Comparison of ENCODE assay signal across 13 mouse cellular contexts in the genomic region with DNA sequence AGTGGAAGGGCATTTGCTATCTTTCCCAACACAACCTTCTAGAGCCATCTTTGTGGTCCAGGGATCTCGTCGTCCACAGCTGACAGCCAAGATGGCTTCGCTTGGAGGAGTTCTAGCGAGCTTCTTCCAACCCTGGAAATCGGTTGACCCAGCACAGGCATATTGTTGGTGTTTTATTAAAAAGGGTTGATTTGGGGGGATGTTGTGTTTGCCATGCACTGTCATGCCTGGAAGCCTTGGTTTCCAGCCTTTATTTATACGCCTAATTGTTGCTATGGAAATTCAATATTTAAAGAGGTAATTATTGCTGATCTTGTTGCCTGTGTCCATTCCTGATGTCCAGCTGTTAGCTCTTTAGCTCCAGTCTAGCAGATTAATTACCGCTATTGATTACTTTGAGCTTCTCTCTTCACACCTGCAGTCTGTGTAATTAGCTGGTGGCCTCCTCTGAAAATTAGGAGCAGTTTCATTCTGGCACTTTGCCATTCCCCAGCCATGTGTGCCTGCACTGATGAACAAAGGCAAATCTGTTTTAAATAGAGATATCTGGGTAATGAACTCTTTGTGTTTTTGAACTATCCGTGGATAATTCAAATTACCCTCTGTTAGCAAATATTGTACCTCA.
DNase-seq lines count a peak whose midpoint lies in the region; ATAC-seq lines count a peak whose summit lies in the region.
"Had no signal": no experiment of that assay in that cellular context is flagged by ENCODE, and none has a peak within 500 bp of the region (broad histone marks: within the 10 kb centered on the region; RNA-seq: fewer than 3 reads in every experiment).

No protein-coding gene starts in this region.

- DNase-seq in cerebellum, postnatal 14 days: peak; percentile 50 to 54
- no peak for DNase-seq in cerebellum, adult 9-10 months
- DNase-seq in right cerebral cortex, postnatal 10 days (ENCODE audit: low spot score in 2 of 2): peak; percentile 27 to 30
- DNase-seq in right cerebral cortex, postnatal 4 days: no peak
- peak; percentile 10 for DNase-seq in hindlimb bud, embryonic 11.5 days (ENCODE audit: extremely low spot score, low read depth, low spot score)
- DNase-seq in T-cell, adult 2 months (ENCODE audit: low spot score): no peak
- no peak for DNase-seq in adrenal gland, postnatal 14 days
- DNase-seq: cerebellum, adult 8-10 months; heart, adult 2 months; heart, postnatal 10 days; kidney, adult 2 months; liver, postnatal 0 days had no signal

- no peak for ATAC-seq in erythroblast, adult 5-6 weeks (replicated peaks; ENCODE audit: low FRiP score, poor library complexity, severe bottlenecking)
- ATAC-seq: liver, postnatal 0 days had no signal

Comparison
In these comparisons a context has a peak if more than half of its experiments do, and no peak if none do; other contexts are left out.
1. DNase-seq: peak in cerebellum, postnatal 14 days (2 of 2), right cerebral cortex, postnatal 10 days (2 of 2) and hindlimb bud, embryonic 11.5 days (single experiment); none in cerebellum, adult 9-10 months (single experiment), right cerebral cortex, postnatal 4 days (single experiment), T-cell, adult 2 months (single experiment) and adrenal gland, postnatal 14 days (single experiment).